Mouse (Mus musculus) spleen, adult 18-20 months (tissue): ENCODE data around the gene Stmn1.

Source experiments
- DNase-seq, 2 experiments: peaks; one replicate each; pipeline ENCODE4 v3.0.0; 2022; ENCODE audit warnings: mixed read lengths in 2 of 2

Gene Stmn1

GRCm38 (mm10) chr4:134460277-134460676 is 7.8 kb upstream of the Stmn1 start:
- DNase-seq = peak; percentile 55 to 59

GRCm38 (mm10) chr4:134461252-134461651 is 6.9 kb upstream of the Stmn1 start:
- no peak for DNase-seq

DNA sequence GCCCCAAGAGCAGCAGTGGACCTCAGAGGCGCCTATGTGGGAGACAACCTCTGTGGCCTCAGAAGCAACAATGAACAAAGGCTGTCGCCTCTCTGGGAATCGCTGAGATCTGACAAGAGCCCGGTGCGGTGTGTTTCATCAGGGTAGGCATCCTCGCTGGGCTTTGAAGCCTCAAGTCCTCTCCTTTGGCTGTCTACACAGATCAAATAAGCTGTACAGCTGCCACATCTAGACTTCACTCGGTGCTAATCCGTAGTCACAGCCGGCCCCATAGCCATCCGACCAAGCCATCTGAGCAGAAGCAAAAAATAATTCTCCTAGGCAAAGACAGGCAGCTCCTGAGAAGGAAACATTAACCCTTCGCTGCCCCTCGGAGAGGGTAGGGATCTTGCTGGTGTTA is 2.3 kb upstream of the Stmn1 start:
- DNase-seq = no peak

GRCm38 (mm10) chr4:134466381-134467262 is 1.5 kb upstream of the Stmn1 start:
- no peak for DNase-seq

DNA sequence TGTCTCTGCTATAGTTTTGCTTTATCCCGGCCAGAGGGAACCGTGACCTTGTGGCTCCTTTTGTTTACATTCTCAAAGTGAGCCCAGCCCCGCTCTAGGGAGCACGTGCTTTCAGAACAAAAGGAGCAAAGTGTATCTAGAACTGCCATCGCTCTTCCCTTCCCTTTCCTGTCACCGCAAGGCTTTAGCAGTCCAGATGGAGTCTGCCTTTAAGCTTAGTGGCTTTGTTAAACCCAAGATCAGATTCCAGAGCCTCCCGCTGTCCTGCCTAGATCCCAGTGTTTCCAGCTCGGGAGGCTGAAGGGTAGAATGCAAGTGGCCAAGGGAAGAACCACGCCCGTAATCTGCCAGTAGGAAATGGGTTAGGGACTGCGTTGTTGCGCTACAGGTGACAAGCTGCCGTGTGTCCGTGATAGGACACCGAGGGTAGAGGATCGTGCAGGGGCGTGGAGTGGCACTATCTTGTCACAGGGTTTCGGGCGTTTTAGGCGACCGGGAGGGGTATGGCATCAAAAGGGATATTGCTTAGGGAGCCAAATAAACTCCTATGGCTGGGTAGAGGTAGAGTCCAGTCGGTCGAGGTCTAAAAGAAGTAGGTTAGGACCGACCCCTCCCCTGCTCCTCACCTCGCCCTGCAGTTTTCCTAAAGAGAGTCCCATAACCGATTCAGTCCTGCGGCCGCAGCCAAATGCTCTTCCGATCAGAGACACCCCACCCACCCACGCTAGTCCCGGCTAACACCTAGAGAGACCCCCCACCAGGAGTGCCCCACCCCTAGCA is 495 bp upstream of the Stmn1 start:
- DNase-seq = peak in 1 of 2 experiments; percentile 25

GRCm38 (mm10) chr4:134468578-134469266 is 602 bp downstream of the Stmn1 start:
- peak; percentile 94 to 97 for DNase-seq

DNA sequence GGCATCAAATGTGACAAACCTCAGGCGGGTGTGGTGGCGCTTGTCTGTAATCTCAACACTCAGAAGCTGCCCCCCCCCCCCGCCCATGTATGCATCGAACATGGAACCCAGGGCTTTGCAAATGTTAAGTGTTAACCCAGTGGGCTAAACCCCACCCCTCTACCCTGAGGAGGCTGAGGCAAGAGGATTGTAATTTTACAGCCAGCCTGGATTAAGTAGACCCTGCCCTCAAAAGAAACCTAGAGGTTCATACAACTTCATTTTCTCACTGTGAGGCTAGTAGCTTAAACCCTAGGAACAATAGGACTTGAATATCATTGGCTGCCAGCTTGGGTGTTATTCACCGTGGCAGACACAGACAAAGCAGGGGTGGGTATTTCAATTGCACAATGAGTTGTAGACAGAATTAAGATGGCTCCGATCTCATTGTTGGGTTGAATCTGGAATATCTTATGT is 1.2 kb downstream of the Stmn1 start:
- no peak for DNase-seq

DNA sequence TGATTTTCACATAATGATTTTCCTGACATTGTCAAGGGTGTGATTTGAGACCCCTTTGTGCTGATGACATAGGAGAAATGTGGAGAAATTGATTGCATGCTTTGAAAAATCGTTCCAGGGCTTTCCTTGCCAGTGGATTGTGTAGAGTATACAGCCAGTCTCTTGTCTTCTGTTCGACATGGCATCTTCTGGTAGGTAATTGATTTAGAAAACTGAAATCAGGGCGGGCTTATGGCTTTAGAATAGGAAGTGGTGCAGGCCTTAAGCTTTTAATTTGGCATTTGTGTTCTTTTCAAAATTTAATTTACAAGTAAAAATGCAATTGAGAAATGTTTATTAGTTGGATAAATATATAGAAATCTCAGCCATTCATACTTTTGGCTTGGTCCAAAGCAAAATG is 1.9 kb downstream of the Stmn1 start:
- no peak for DNase-seq

DNA sequence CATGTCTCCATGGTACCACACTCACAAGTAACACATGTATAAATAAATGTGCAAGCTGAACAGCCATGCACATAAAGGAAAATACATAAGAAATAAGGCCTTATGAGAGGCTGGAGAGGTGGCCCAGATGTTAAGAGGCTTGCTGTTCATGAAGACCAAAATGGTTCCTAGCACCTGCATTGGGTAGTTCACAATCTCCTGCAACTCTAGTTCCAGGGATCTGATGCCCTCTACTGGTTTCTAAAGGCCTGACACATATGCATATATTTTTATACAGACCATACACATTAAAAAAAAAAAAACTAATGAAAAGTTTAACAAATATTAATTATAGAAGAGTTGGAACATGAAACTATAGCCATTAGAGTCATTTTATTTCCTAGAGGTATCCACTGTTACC is 3.3 kb downstream of the Stmn1 start:
- DNase-seq = no peak

GRCm38 (mm10) chr4:134473764-134474163 is 5.6 kb downstream of the Stmn1 start:
- DNase-seq = no peak

DNA sequence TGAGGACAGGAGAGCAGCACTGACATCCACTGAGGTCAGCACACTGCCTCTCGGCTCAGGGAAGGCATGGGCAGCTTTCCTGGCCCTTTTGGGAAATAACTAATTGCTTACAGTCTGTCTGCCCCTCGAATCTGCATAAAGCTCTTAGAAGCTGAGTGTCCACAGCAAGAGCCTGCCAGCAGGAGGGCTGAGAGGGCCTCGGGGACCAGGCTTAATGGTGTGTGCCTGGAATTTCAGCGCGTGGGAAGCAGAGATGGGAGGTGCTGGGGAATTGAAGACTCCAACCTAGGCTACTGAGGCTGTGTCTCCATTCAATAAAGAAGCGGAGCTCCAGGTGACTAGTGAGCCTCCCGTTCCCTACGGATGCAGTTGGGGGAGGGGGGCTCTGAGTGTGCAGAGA is 6.1 kb downstream of the Stmn1 start:
- DNase-seq = no peak

DNA sequence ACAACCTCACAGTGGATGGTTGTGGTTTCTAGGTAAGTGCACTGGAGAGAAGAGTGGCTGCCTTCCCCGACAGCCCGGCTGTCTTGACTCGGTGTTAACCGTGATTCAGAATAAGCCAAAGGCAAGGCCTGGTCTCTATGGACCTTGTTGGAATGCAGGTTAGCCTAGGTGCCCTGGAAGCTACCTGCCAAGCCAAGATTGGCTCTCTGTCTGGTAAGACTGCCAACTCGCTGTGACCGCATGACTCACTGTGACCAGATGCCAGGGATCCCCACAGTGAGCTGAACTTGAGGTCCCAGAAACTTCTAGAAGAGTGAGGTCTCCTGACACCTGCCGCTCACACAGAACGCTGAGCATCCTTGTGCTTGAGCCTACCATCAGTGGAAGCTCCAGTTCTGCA is 8.8 kb downstream of the Stmn1 start:
- DNase-seq = no peak

GRCm38 (mm10) chr4:134478031-134478430 is 9.9 kb downstream of the Stmn1 start:
- peak; percentile 78 to 95 for DNase-seq

- DNase-seq = no peak
Observed at GRCm38 (mm10) chr4:134479839-134480238, 11.7 kb downstream of the Stmn1 start.

DNA sequence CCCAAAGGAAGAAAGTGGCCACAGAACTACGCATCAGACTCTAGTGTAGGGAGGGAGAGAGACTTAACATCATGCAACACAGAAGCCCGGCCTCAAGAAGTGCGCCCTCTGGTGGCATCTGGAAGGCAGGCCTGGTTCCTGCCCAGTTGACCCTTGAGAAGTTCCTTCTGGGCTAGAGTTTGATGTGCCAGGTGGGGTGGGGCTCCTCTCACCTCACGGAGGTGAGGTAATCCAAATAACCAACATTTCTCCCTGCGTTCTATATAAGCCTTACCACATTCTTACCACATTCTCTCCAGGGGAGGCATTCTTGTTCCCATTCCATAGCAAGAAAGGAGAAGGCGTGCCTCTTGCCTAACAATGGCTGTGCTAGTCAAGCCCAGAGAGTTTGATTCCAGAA is 12.7 kb downstream of the Stmn1 start:
- peak; percentile 56 to 75 for DNase-seq

GRCm38 (mm10) chr4:134481270-134481669 is 13.2 kb downstream of the Stmn1 start:
- no peak for DNase-seq

GRCm38 (mm10) chr4:134482442-134482841 is 14.3 kb downstream of the Stmn1 start:
- DNase-seq = no peak

GRCm38 (mm10) chr4:134483078-134483688 is 15.1 kb downstream of the Stmn1 start:
- no peak for DNase-seq

DNA sequence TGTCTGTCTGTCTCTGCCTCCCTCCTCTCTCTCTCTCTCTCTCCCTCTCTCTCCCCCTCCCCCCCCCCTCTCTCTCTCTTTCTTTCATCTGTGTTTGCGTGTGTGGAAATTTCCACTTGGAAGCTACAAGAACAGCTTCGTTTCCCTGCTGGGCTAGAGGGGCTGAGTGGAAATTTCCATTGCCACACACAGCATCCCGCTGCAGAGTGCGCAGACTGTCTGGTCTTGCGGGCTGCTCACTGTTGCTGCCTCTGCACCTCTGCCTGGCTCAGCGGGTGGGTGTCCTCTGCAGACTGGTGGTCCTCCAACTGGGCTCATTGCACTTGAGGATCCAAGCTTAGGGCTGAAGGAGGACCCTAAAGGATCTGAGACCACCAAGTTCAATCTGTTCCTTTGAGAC is 15.6 kb downstream of the Stmn1 start:
- no peak for DNase-seq

- no peak for DNase-seq
Observed at GRCm38 (mm10) chr4:134484231-134484630, 16.1 kb downstream of the Stmn1 start.

- no peak for DNase-seq
Observed at GRCm38 (mm10) chr4:134485151-134485900, 17.2 kb downstream of the Stmn1 start.

DNA sequence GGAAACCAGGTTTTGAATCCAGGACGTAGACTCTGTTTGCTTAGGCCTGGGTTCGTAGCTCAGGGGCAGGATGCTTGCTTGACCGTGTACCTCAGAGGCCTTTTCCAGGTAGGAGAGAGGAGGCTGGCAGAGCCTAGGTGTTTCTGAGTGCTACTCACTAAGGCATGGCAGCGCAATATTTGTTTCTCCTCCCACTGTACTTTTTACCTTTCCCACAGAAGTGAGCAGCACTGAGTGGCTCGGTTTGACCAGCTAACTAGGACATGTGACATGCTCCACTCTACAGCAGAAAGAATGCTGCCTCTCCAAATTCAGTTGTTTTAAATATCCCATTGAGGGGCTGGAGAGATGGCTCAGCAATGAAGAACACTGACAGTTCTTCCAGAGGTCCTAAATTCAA is 20.1 kb downstream of the Stmn1 start:
- no peak for DNase-seq
